18 mouse cellular contexts compared by ENCODE assay signal in genomic region chr10:69916205-69916604, GRCm38 (mm10).
DNase-seq lines count a peak whose midpoint lies in the region; ATAC-seq and TF ChIP-seq lines count a peak whose summit lies in the region.
"Had no signal": no experiment of that assay in that cellular context is flagged by ENCODE, and none has a peak within 500 bp of the region (broad histone marks: within the 10 kb centered on the region; RNA-seq: fewer than 3 reads in every experiment).

No protein-coding gene starts in this region.

- no peaks in the 10 kb centered on the region for H3K9me3 ChIP-seq in kidney, embryonic 15.5 days (replicated peaks)
- no peaks in the 10 kb centered on the region for H3K9me3 ChIP-seq in kidney, embryonic 14.5 days (ENCODE audit: control insufficient read depth, low read length)
- H3K9me3 ChIP-seq in CH12.LX (replicated peaks; ENCODE audit: low read length): no peaks in the 10 kb centered on the region
- no peaks in the 10 kb centered on the region for H3K9me3 ChIP-seq in liver, embryonic 16.5 days (replicated peaks; ENCODE audit: control insufficient read depth, low read length)
- H3K9me3 ChIP-seq: forebrain, embryonic 15.5 days; heart, embryonic 10.5 days; hindbrain, embryonic 15.5 days; limb, embryonic 12.5 days; lung, embryonic 15.5 days; neural tube, embryonic 13.5 days had no signal

- H3K4me3 ChIP-seq in kidney, embryonic 15.5 days (replicated peaks): no peak overlapping the region
- no peak overlapping the region for H3K4me3 ChIP-seq in kidney, embryonic 14.5 days (ENCODE audit: low read length)
- H3K4me3 ChIP-seq in CH12.LX (replicated peaks in 1 of 3; ENCODE audit: low read depth in 2 of 3, low read length in 2 of 3, poor library complexity in 1 of 3): no peak overlapping the region
- H3K4me3 ChIP-seq in liver, embryonic 16.5 days (ENCODE audit: low read depth, low read length): no peak overlapping the region
- H3K4me3 ChIP-seq: forebrain, embryonic 15.5 days; heart, embryonic 10.5 days; hindbrain, embryonic 15.5 days; limb, embryonic 12.5 days; lung, embryonic 15.5 days; neural tube, embryonic 13.5 days had no signal

- no peak for TF ChIP-seq CTCF in CH12.LX (conservative IDR thresholded peaks at IDR 0.05 in 1 of 2, IDR thresholded peaks at IDR 0.05 in 1 of 2; ENCODE audit: low read depth in 2 of 2, low read length in 2 of 2)

- TF ChIP-seq POLR2A in CH12.LX (IDR thresholded peaks at IDR 0.05; ENCODE audit: low read depth, low read length): no peak

- in situ Hi-C loops in CH12.LX (cut with MboI; ENCODE audit: low pct_ligation_motif_present, low pct_unique_long_range_greater_than_20kb, low sequenced_read_pairs): no loop called here

- TF ChIP-seq EP300 in CH12.LX (IDR thresholded peaks at IDR 0.05; ENCODE audit: low read length): no peak

- 89% methylated on average over 4 of the region's 4 CpGs for WGBS in kidney, embryonic 15.5 days
- 85% methylated on average over 4 of the region's 4 CpGs for whole genome bisulfite sequencing in kidney, embryonic 14.5 days
- WGBS in liver, embryonic 16.5 days (ENCODE audit: insufficient replicate concordance): 76% methylated on average over 4 of the region's 4 CpGs

- no peaks in the 10 kb centered on the region for H3K27me3 ChIP-seq in kidney, embryonic 15.5 days
- H3K27me3 ChIP-seq in kidney, embryonic 14.5 days (ENCODE audit: control insufficient read depth, insufficient read depth, low read length): no peaks in the 10 kb centered on the region
- H3K27me3 ChIP-seq in CH12.LX (replicated peaks): no peaks in the 10 kb centered on the region
- H3K27me3 ChIP-seq in liver, embryonic 16.5 days (ENCODE audit: control insufficient read depth, insufficient read depth, low read depth, low read length): no peaks in the 10 kb centered on the region; the same call in 1 of the 2 replicates
- H3K27me3 ChIP-seq: forebrain, embryonic 15.5 days; hindbrain, embryonic 15.5 days; limb, embryonic 12.5 days; lung, embryonic 15.5 days; neural tube, embryonic 13.5 days had no signal

- H3K4me2 ChIP-seq in kidney, embryonic 15.5 days: no peak overlapping the region
- H3K4me2 ChIP-seq in kidney, embryonic 14.5 days (replicated peaks; ENCODE audit: low read depth, low read length): no peak overlapping the region
- no peak overlapping the region for H3K4me2 ChIP-seq in CH12.LX (ENCODE audit: insufficient read depth, low read depth, poor library complexity, severe bottlenecking)
- H3K4me2 ChIP-seq in liver, embryonic 16.5 days (ENCODE audit: low read depth, low read length): no peak overlapping the region
- H3K4me2 ChIP-seq: forebrain, embryonic 15.5 days; hindbrain, embryonic 15.5 days; limb, embryonic 12.5 days; lung, embryonic 15.5 days; midbrain, embryonic 11.5 days; neural tube, embryonic 13.5 days had no signal

- dilution Hi-C loops in CH12.LX (cut with MboI; ENCODE audit: extremely low pct_ligation_motif_present, extremely low pct_unique_long_range_greater_than_20kb, low sequenced_read_pairs): no loop called here

- H3K79me2 ChIP-seq in CH12.LX (replicated peaks; ENCODE audit: control insufficient read depth, extremely low read depth, insufficient read depth, poor library complexity, severe bottlenecking): no peaks in the 10 kb centered on the region

- TF ChIP-seq RAD21 in CH12.LX (IDR thresholded peaks at IDR 0.05; ENCODE audit: low read depth, low read length): no peak

- H3K9ac ChIP-seq in kidney, embryonic 15.5 days: no peak overlapping the region
- no peak overlapping the region for H3K9ac ChIP-seq in kidney, embryonic 14.5 days (ENCODE audit: low read depth, low read length)
- no peak overlapping the region for H3K9ac ChIP-seq in CH12.LX (ENCODE audit: insufficient read depth, low read depth)
- no peak overlapping the region for H3K9ac ChIP-seq in liver, embryonic 16.5 days (ENCODE audit: low read depth, low read length)
- H3K9ac ChIP-seq: forebrain, embryonic 15.5 days; hindbrain, embryonic 15.5 days; limb, embryonic 12.5 days; lung, embryonic 15.5 days; neural tube, embryonic 13.5 days had no signal

- ATAC-seq in kidney, embryonic 15.5 days (replicated peaks; ENCODE audit: low FRiP score): 0 out of 2 replicates have a peak, but pooled peaks have one; percentile 44
- ATAC-seq in kidney, embryonic 14.5 days (ENCODE audit: low FRiP score, low TSS enrichment): no peak
- no peak; the same call in 1 of the 2 replicates for ATAC-seq in liver, embryonic 16.5 days (ENCODE audit: low read depth)
- ATAC-seq in erythroid progenitor cell, adult 5-6 weeks (replicated peaks; ENCODE audit: low FRiP score, poor library complexity, severe bottlenecking): no peak
- ATAC-seq: forebrain, embryonic 15.5 days had no signal

- peak; percentile 20 to 36 for DNase-seq in adrenal gland, postnatal 36 days
- no peak for DNase-seq in adrenal gland, postnatal 25 days
- peak; percentile 14 for DNase-seq in CH12.LX (ENCODE audit: extremely low read depth)
- DNase-seq in cerebellum, postnatal 4 days (ENCODE audit: low spot score in 2 of 2): no peak
- DNase-seq: right cerebral cortex, postnatal 14 days; thymus, postnatal 25 days had no signal

- 0 out of 2 replicates have a peak, but pooled peaks cover 5% of the 10 kb centered on the region for H3K36me3 ChIP-seq in kidney, embryonic 15.5 days
- no peaks in the 10 kb centered on the region for H3K36me3 ChIP-seq in kidney, embryonic 14.5 days (ENCODE audit: control insufficient read depth, insufficient read depth, low read length)
- peaks cover 0 to 17% of the 10 kb centered on the region in 2 experiments for H3K36me3 ChIP-seq in CH12.LX (replicated peaks in 1 of 2; ENCODE audit: control insufficient read depth in 1 of 2, insufficient read depth in 1 of 2, low read length in 1 of 2)
- no peaks in the 10 kb centered on the region for H3K36me3 ChIP-seq in liver, embryonic 16.5 days (ENCODE audit: control insufficient read depth, insufficient read depth)
- H3K36me3 ChIP-seq: hindbrain, embryonic 15.5 days; limb, embryonic 12.5 days; lung, embryonic 15.5 days had no signal

- peaks cover 11% of the 10 kb centered on the region for H3K4me1 ChIP-seq in kidney, embryonic 15.5 days
- H3K4me1 ChIP-seq in kidney, embryonic 14.5 days (ENCODE audit: control insufficient read depth, insufficient read depth, low read length): no peaks in the 10 kb centered on the region
- peaks cover 12 to 36% of the 10 kb centered on the region in 2 experiments for H3K4me1 ChIP-seq in CH12.LX (ENCODE audit: control insufficient read depth in 1 of 2, insufficient read depth in 2 of 2)
- peaks cover 8% of the 10 kb centered on the region for H3K4me1 ChIP-seq in liver, embryonic 16.5 days (ENCODE audit: control insufficient read depth, low read depth, low read length)
- H3K4me1 ChIP-seq: hindbrain, embryonic 15.5 days; lung, embryonic 15.5 days; neural tube, embryonic 13.5 days had no signal

- H3K27ac ChIP-seq in kidney, embryonic 15.5 days: peak overlapping the region; percentile 25; the same call in 1 of the 2 replicates
- H3K27ac ChIP-seq in kidney, embryonic 14.5 days (ENCODE audit: low read depth, low read length): no peak overlapping the region
- H3K27ac ChIP-seq in CH12.LX (ENCODE audit: insufficient read depth, low read depth): no peak overlapping the region
- H3K27ac ChIP-seq in liver, embryonic 16.5 days (ENCODE audit: low read length): peak overlapping the region; percentile 45; the same call in 1 of the 2 replicates
- H3K27ac ChIP-seq: forebrain, embryonic 15.5 days; heart, embryonic 10.5 days; hindbrain, embryonic 15.5 days; limb, embryonic 12.5 days; lung, embryonic 15.5 days; macrophage; neural tube, embryonic 13.5 days had no signal

TF ChIP-seq in CH12.LX, 34 proteins besides CTCF, POLR2A, EP300 and RAD21:
- TF ChIP-seq SMC3 (IDR thresholded peaks at IDR 0.05; ENCODE audit: low read depth, low read length): no peak
- no peak for TF ChIP-seq USF2 (conservative IDR thresholded peaks at IDR 0.05; ENCODE audit: low read depth, low read length)
- no peak for TF ChIP-seq POLR2AphosphoS2 (IDR thresholded peaks at IDR 0.05; ENCODE audit: low read depth, low read length)
- no peak for TF ChIP-seq TBP (conservative IDR thresholded peaks at IDR 0.05; ENCODE audit: low read depth, low read length)
- no peak for TF ChIP-seq MAFK (IDR thresholded peaks at IDR 0.05; ENCODE audit: insufficient replicate concordance, low read length)
- no peak for TF ChIP-seq IRF4 (IDR thresholded peaks at IDR 0.05; ENCODE audit: low read depth, low read length)
- TF ChIP-seq GABPA (IDR thresholded peaks at IDR 0.05; ENCODE audit: insufficient replicate concordance, low read depth, low read length): no peak
- no peak for TF ChIP-seq MAX (IDR thresholded peaks at IDR 0.05; ENCODE audit: low read length)
- TF ChIP-seq JUND (conservative IDR thresholded peaks at IDR 0.05; ENCODE audit: low read depth, low read length): no peak
- TF ChIP-seq USF1 (IDR thresholded peaks at IDR 0.05; ENCODE audit: low read depth, low read length): no peak
- TF ChIP-seq ETS1 (conservative IDR thresholded peaks at IDR 0.05; ENCODE audit: low read depth, low read length): no peak
- TF ChIP-seq BHLHE40 (IDR thresholded peaks at IDR 0.05; ENCODE audit: low read depth, low read length): no peak
- no peak for TF ChIP-seq TCF12 (IDR thresholded peaks at IDR 0.05; ENCODE audit: low read depth, low read length)
- TF ChIP-seq ELF1 (IDR thresholded peaks at IDR 0.05; ENCODE audit: low read depth, low read length): no peak
- TF ChIP-seq CHD2 (IDR thresholded peaks at IDR 0.05; ENCODE audit: low read length): no peak
- TF ChIP-seq MYC (IDR thresholded peaks at IDR 0.05; ENCODE audit: low read depth, low read length): no peak
- TF ChIP-seq E2F4 (IDR thresholded peaks at IDR 0.05; ENCODE audit: insufficient replicate concordance, low read depth, low read length): no peak
- no peak for TF ChIP-seq NRF1 (IDR thresholded peaks at IDR 0.05; ENCODE audit: low read depth, low read length)
- no peak for TF ChIP-seq ZC3H11A (IDR thresholded peaks at IDR 0.05; ENCODE audit: low read depth, low read length)
- no peak for TF ChIP-seq CHD1 (IDR thresholded peaks at IDR 0.05; ENCODE audit: low read depth, low read length)

Comparison
In these comparisons a context has a peak if more than half of its experiments do, and no peak if none do; other contexts are left out.
1. DNase-seq: peak in adrenal gland, postnatal 36 days (2 of 2) and CH12.LX (single experiment); none in adrenal gland, postnatal 25 days (single experiment) and cerebellum, postnatal 4 days (0 of 2).
2. H3K27ac ChIP-seq: peak in kidney, embryonic 15.5 days (single experiment) and liver, embryonic 16.5 days (single experiment); none in kidney, embryonic 14.5 days (single experiment) and CH12.LX (single experiment).